Mouse (Mus musculus): Measurements from ENCODE around the gene Tbc1d16. TPM values are rescaled to one million over a fixed set of nuclear protein-coding genes. Genes with fewer than 3 reads are reported as not detected.

Gene Tbc1d16
- polyA plus RNA-seq, 1 experiment from 2014 or later, result 17.5 TPM

DNA sequence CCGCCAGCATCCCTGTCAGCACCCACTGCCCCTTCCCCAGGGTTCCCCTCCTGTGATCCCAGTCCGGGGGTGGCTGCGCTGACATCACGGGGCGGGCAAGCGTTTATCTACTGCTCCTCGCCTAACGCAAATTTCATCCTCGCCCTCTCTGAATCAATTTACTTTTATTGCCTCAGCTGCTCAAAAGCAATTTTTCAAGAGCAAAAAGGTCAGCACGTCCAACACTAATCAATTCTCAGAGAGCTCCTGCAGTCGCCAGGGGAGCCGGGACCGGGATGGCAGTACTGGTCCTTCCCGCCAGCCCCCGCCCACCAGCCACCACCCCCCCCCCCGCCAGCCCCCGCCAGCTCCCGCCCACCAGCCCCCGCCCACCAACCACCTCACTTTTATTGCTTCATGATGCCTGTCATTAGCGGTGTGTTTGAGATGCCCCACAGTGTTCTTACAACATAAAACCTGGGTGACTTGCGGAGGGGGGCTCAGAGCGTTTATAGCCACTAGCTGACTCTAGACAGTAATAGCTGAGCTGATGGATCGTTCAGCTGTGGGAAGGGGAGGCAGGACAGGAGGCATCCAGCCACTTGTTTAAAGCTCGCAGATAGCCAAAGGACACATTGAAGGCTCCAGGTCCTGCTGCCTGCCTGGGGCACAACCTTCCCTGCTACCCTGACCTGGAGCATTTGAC is 98.1 kb downstream of the Tbc1d16 start:
- H3K4me1 ChIP-seq (ENCODE audit: insufficient read depth), result peaks cover 47% of the 10 kb centered on the region
- H3K27me3 ChIP-seq (ENCODE audit: insufficient read depth, low read length), result 0 out of 2 replicates have a peak, but pooled peaks cover 10% of the 10 kb centered on the region
- H3K9me3 ChIP-seq (ENCODE audit: low read depth, low read length), result no peaks in the 10 kb centered on the region
- DNase-seq (peak; percentile 35), ATAC-seq (ENCODE audit: insufficient read depth) (no peak)
- no peak overlapping the region for H3K9ac ChIP-seq
- no peak overlapping the region for H3K27ac ChIP-seq (ENCODE audit: low read depth)
- no peaks in the 10 kb centered on the region for H3K36me3 ChIP-seq (ENCODE audit: insufficient read depth)
- no peak for TF ChIP-seq CTCF (IDR thresholded peaks at IDR 0.05; ENCODE audit: low read depth)
- H3K4me2 ChIP-seq, result peak overlapping the region; percentile 38; the same call in 1 of the 2 replicates
- no peak overlapping the region for H3K4me3 ChIP-seq (ENCODE audit: low read depth, low read length)
- WGBS, result 4% methylated on average over 24 of the region's 24 CpGs

DNA sequence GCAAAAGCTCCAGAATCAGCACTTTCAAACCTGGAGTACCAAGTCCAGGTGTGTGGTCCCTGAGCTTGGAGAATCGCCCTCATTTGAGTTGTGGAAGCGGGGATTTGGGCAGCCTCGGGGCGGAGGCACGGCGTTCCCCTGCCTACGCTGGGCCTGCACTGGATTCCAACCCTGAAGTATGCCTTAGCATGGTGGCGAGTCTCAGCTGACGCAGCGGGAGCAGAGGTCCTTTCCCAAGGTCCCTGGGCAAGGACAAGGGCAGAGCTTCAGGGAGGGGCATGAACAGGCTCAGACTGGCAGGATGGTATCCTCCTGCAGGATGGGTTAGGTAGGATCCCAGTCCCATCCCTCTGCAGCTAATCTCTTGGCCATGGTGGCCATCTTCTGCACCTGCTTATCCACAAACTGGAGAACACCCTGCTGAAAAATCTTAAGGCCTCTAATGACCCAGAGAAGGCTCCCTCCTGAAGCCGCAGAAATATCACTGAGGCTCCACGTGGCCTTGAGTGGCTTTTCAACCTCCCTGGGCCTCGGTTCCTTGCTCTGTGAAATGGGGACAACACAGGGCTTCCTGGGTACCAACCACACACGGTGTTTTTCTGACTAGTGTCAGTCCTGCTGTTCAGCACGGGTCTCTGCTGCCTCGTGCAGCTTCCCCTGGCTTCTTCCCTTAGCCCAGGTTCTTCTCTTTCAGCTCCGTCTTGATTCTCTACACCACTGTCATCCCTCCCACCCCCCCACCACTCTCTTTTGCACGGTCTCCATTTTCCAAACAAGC is 98.8 kb downstream of the Tbc1d16 start:
- TF ChIP-seq CTCF (IDR thresholded peaks at IDR 0.05; ENCODE audit: low read depth), result no peak
- peaks cover 40% of the 10 kb centered on the region for H3K4me1 ChIP-seq (ENCODE audit: insufficient read depth)
- H3K4me2 ChIP-seq, result peak overlapping the region; percentile 38; the same call in 1 of the 2 replicates
- peak overlapping the region; percentile 83; the same call in 1 of the 2 replicates for H3K27ac ChIP-seq (ENCODE audit: low read depth)
- H3K36me3 ChIP-seq (ENCODE audit: insufficient read depth), result no peaks in the 10 kb centered on the region
- no peaks in the 10 kb centered on the region for H3K9me3 ChIP-seq (ENCODE audit: low read depth, low read length)
- no peak for ATAC-seq (ENCODE audit: insufficient read depth)
- H3K27me3 ChIP-seq (ENCODE audit: insufficient read depth, low read length), result 0 out of 2 replicates have a peak, but pooled peaks cover 10% of the 10 kb centered on the region
- no peak overlapping the region for H3K4me3 ChIP-seq (ENCODE audit: low read depth, low read length)
- H3K9ac ChIP-seq, result no peak overlapping the region
- WGBS, result 43% methylated on average over 18 of the region's 18 CpGs
- DNase-seq, result no peak

DNA sequence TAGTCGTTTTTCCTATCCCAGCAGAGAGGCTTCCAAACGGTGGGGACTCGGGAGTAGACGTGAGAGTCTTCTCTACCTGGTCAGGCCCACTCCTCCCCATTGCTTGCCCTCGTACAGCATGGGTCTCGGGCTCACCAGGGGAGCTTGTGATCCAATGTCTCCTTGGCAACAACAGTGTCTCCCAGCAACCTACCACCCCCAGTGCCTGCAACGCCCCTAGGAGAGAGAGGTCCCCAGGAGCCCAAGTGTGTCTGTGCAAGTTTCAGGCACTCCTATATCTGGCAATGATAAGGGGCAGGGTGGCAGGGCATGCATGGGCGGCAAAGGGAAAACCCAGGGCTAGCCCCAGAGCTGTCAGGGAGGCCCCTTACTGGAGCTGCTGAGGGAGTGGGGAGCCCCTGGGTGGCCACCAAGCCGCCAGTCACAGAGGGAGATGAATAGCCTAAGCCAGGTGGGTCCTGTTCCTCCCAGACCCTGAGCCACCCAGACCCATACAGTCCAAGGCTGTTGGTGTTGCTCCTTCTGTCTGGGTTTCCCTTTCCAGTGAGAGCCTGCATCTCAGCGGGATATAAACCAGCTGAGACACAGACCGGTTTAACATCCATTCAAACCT is 99.5 kb downstream of the Tbc1d16 start:
- no peak overlapping the region for H3K4me3 ChIP-seq (ENCODE audit: low read depth, low read length)
- 0 out of 2 replicates have a peak, but pooled peaks cover 10% of the 10 kb centered on the region for H3K27me3 ChIP-seq (ENCODE audit: insufficient read depth, low read length)
- H3K4me2 ChIP-seq, result no peak overlapping the region
- H3K9me3 ChIP-seq (ENCODE audit: low read depth, low read length), result no peaks in the 10 kb centered on the region
- DNase-seq (no peak), ATAC-seq (ENCODE audit: insufficient read depth) (no peak)
- H3K27ac ChIP-seq (ENCODE audit: low read depth), result peak overlapping the region; percentile 83
- TF ChIP-seq CTCF (IDR thresholded peaks at IDR 0.05; ENCODE audit: low read depth), result no peak
- 45% methylated on average over 11 of the region's 11 CpGs for WGBS
- H3K36me3 ChIP-seq (ENCODE audit: insufficient read depth), result no peaks in the 10 kb centered on the region
- H3K4me1 ChIP-seq (ENCODE audit: insufficient read depth), result peaks cover 37% of the 10 kb centered on the region
- H3K9ac ChIP-seq, result no peak overlapping the region; the same call in 1 of the 2 replicates

DNA sequence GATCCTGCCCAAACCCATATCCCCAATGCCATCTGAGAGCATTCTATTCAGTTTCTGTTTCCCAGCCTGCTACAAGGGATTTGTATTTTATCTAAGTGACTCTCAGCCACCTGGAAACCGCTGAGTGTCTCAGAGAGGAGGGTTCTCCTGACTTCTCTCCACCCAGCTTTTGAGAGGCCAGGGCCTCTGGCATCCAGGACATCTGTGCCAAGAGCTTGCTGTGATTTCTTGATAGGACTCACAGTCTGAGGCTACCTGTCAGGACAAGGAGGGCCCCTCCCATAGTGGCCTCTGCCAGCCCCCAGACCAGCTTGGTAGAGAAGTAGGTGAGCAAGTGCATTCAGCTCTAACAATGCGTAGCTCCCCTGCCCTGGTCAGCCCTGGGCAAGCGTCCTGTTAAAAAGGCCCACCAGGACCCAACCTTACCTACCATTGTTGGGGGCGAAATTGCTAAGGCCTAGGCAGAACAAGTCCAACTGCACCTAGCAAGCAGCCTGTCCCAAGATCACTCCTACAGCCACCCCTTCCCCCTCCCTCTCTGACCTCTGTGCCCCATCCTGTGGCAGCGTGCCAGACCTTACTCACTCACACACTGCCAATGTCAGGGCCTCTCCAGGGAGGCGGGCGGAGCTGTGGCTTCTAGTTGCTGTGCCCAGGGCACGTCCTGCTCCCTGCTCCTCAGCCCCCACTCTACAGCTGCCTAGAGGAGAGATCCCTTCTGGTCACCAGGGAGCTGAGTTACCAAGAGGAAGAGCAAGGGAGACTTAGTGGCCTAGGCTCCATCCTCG is 100.4 kb downstream of the Tbc1d16 start:
- Histone ChIP-seq H3K4me3 (ENCODE audit: low read depth, low read length) (no peak overlapping the region), H3K27ac (ENCODE audit: low read depth) (peak overlapping the region; percentile 83), H3K4me2 (peak overlapping the region; percentile 10; the same call in 1 of the 2 replicates), H3K9me3 (ENCODE audit: low read depth, low read length) (no peaks in the 10 kb centered on the region), H3K9ac (peak overlapping the region; percentile 13; the same call in 1 of the 2 replicates), H3K4me1 (ENCODE audit: insufficient read depth) (peaks cover 37% of the 10 kb centered on the region), H3K36me3 (ENCODE audit: insufficient read depth) (no peaks in the 10 kb centered on the region), H3K27me3 (ENCODE audit: insufficient read depth, low read length) (0 out of 2 replicates have a peak, but pooled peaks cover 10% of the 10 kb centered on the region)
- DNase-seq (peak; percentile 73), ATAC-seq (ENCODE audit: insufficient read depth) (peak; percentile 48; the same call in 1 of the 2 replicates)
- 49% methylated on average over 9 of the region's 9 CpGs for WGBS
- TF ChIP-seq CTCF (IDR thresholded peaks at IDR 0.05; ENCODE audit: low read depth), result no peak

DNA sequence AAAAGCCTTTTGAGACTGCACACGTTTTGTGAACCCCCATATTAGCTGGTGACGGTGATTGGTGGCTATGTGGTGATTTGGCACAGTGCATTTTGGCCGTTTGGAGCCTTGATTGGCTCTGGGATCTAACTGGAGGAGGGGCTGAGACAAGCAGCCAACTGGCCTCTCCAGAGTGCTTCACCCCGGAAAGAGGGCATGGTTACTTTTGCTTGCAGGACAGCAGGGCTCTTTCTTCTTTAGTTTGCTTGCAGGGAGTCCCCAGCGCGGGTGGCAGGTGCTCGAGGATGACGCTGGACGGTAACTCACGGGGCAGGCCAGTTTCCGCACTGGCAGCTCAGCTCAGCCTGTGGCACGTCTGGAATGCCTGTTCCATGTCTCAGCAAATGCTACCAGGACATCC is 101.2 kb downstream of the Tbc1d16 start:
- H3K4me3 ChIP-seq (ENCODE audit: low read depth, low read length), result no peak overlapping the region
- H3K27ac ChIP-seq (ENCODE audit: low read depth), result peak overlapping the region; percentile 83
- H3K4me1 ChIP-seq (ENCODE audit: insufficient read depth), result peaks cover 37% of the 10 kb centered on the region
- no peaks in the 10 kb centered on the region for H3K9me3 ChIP-seq (ENCODE audit: low read depth, low read length)
- no peak overlapping the region; the same call in 1 of the 2 replicates for H3K4me2 ChIP-seq
- 38% methylated on average over 12 of the region's 12 CpGs for whole genome bisulfite sequencing
- H3K36me3 ChIP-seq (ENCODE audit: insufficient read depth), result no peaks in the 10 kb centered on the region
- H3K27me3 ChIP-seq (ENCODE audit: insufficient read depth, low read length), result 0 out of 2 replicates have a peak, but pooled peaks cover 10% of the 10 kb centered on the region
- ATAC-seq (ENCODE audit: insufficient read depth), result no peak
- TF ChIP-seq CTCF (IDR thresholded peaks at IDR 0.05; ENCODE audit: low read depth), result no peak
- DNase-seq, result peak; percentile 39
- no peak overlapping the region for H3K9ac ChIP-seq

Measured in lung, embryonic 14.5 days (tissue).